Mouse (Mus musculus): ENCODE results near the gene Pex19.

- no peak for TF ChIP-seq CTCF (IDR thresholded peaks at IDR 0.05; ENCODE audit: control insufficient read depth, insufficient read depth, low read length)
- TF ChIP-seq POLR2A (IDR thresholded peaks at IDR 0.05; ENCODE audit: borderline replicate concordance, control insufficient read depth, low read depth, low read length) = no peak
Measured at GRCm38 (mm10) chr1:172180881-172181280, 54.3 kb downstream of the Pex19 start.

All from bone marrow, adult 2 months (tissue).